Mouse (Mus musculus) stomach, embryonic 14.5 days (tissue): ENCODE data around the gene Xpr1. TPM values are rescaled to one million over a fixed set of nuclear protein-coding genes. Genes with fewer than 3 reads are reported as not detected.

Experiments
- ATAC-seq: fragments of 200-750 bp; cut with Nextera tagmentation; 2 replicates; pipeline ENCODE4 v1.8.0; 2017; ENCODE audit warnings: low read depth, moderate TSS enrichment; ENCODE audit not compliant: insufficient number of reproducible peaks, insufficient read depth, low FRiP score
- H3K27ac ChIP-seq: fragments of 300-500 bp; sonication (generic); 2 replicates; pipeline ENCODE4 v1.5.1; 2014; ENCODE audit warnings: mild to moderate bottlenecking, low read length, moderate library complexity, mixed read lengths
- H3K27me3 ChIP-seq: fragments of 300-500 bp; sonication (generic); 2 replicates; pipeline ENCODE4 v1.6.1; 2014; ENCODE audit warnings: low read length, control low read depth, mixed read lengths; ENCODE audit not compliant: control insufficient read depth, insufficient read depth
- H3K36me3 ChIP-seq: fragments of 300-500 bp; sonication (generic); 2 replicates; pipeline ENCODE4 v1.6.1; 2014; ENCODE audit warnings: mild to moderate bottlenecking, control low read depth, low read length, moderate library complexity, mixed read lengths; ENCODE audit not compliant: control insufficient read depth, insufficient read depth
- H3K4me1 ChIP-seq: fragments of 300-500 bp; sonication (generic); 2 replicates; pipeline ENCODE4 v1.6.1; 2014; ENCODE audit warnings: low read length, control low read depth, mixed read lengths; ENCODE audit not compliant: control insufficient read depth, insufficient read depth
- H3K4me2 ChIP-seq: fragments of 300-500 bp; sonication (generic); replicated peaks from 2 replicates; pipeline ENCODE4 v1.6.1; 2014; ENCODE audit warnings: low read depth, low read length, control low read depth
- H3K4me3 ChIP-seq: fragments of 300-500 bp; sonication (generic); 2 replicates; pipeline ENCODE4 v1.5.1; 2014; ENCODE audit warnings: low read depth, low read length, control low read depth
- H3K9ac ChIP-seq: fragments of 300-500 bp; sonication (generic); replicated peaks from 2 replicates; pipeline ENCODE4 v1.6.1; 2014; ENCODE audit warnings: low read depth, mild to moderate bottlenecking, control low read depth, low read length, moderate library complexity, mixed read lengths
- H3K9me3 ChIP-seq: fragments of 300-500 bp; sonication (generic); 2 replicates; pipeline ENCODE4 v1.6.1; 2016; ENCODE audit warnings: low read depth, low read length, control low read depth; ENCODE audit not compliant: control insufficient read depth
- WGBS: fragments of 180-500 bp; shearing (Covaris S2); extraction: QIAGEN DNeasy Blood & Tissue Kit; methylation state at CpG from one replicate; pipeline ENCODE4 v1.1.7; 2014; 5-methylcytosine and 5-hydroxymethylcytosine counted together
- polyA plus RNA-seq: library from polyadenylated mRNA; unstranded; fragments of >200 nt; fragmentation: Nextera tagmentation; extraction: Ambion mirVana; gene quantifications from 2 replicates; pipeline ENCODE4 v1.2.1, GENCODE M21; 2014

Gene Xpr1
- polyA plus RNA-seq, 1 experiment from 2014 or later: 12.5 TPM

DNA sequence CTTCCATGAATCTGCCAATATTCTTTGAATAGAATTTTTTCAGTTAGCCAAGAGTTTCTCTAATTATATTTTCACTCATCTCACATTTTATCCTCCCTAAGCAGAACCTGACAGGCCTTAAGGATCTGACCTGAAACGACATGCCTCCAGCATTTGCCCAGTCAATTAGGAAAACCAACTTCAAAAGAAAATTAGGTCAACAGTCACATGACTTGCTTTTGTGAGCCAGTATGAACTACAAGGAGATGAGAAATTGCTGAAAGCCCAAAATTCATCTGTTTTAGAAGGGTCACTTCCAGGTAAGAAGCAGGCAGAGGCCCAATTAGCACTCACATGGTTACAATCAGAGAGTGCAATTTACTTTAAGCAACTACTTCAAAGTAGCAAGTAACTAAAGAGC is 44.4 kb downstream of the Xpr1 start:
- Histone ChIP-seq H3K4me1 (no peaks in the 10 kb centered on the region), H3K9ac (no peak overlapping the region), H3K4me3 (no peak overlapping the region), H3K36me3 (no peaks in the 10 kb centered on the region), H3K9me3 (no peaks in the 10 kb centered on the region), H3K27me3 (no peaks in the 10 kb centered on the region), H3K4me2 (no peak overlapping the region), H3K27ac (no peak overlapping the region)
- WGBS: 60% methylated on average over 1 of the region's 1 CpGs
- ATAC-seq: no peak

DNA sequence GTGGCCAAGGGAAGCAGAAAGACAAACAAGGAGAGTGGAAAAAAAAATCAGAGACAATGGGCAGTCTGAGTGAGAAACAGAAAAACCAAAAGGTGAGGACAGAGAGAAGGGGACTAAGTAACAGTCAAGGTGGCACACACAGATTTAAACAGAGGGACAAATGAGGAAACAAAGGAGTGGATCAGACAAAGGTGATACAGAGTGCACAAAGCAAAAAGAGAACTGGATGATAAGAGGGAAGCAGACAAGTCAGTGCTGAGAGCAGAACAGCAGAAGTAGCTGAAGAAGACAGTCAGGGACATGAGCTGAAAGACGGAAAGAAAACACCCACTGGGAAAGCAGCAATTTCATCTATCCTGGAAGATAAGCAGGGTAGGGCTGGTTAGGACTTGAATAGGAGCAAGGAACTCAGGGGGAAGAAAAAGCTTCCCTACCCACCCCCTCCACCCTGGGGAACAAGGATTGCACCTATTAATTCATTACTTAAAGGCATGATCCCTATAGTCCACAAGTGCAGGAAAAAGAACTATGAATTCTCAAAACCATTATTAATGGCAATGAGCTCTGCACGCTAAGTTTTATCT is 47.0 kb downstream of the Xpr1 start:
- no peaks in the 10 kb centered on the region for H3K36me3 ChIP-seq
- H3K9me3 ChIP-seq: no peaks in the 10 kb centered on the region
- H3K27ac ChIP-seq: no peak overlapping the region
- no peak overlapping the region for H3K9ac ChIP-seq
- H3K27me3 ChIP-seq: no peaks in the 10 kb centered on the region
- no peak for ATAC-seq
- no peak overlapping the region for H3K4me2 ChIP-seq
- H3K4me1 ChIP-seq: no peaks in the 10 kb centered on the region
- H3K4me3 ChIP-seq: no peak overlapping the region
- WGBS: 64% methylated on average over 2 of the region's 2 CpGs

GRCm38 (mm10) chr1:155366366-155366765 is 50.8 kb downstream of the Xpr1 start:
- H3K27ac ChIP-seq: no peak overlapping the region
- no peak overlapping the region for H3K4me2 ChIP-seq
- ATAC-seq: no peak
- no peaks in the 10 kb centered on the region for H3K9me3 ChIP-seq
- no peaks in the 10 kb centered on the region for H3K36me3 ChIP-seq
- H3K27me3 ChIP-seq: no peaks in the 10 kb centered on the region
- WGBS: 89% methylated on average over 4 of the region's 4 CpGs
- H3K9ac ChIP-seq: no peak overlapping the region
- H3K4me3 ChIP-seq: no peak overlapping the region
- no peaks in the 10 kb centered on the region for H3K4me1 ChIP-seq

DNA sequence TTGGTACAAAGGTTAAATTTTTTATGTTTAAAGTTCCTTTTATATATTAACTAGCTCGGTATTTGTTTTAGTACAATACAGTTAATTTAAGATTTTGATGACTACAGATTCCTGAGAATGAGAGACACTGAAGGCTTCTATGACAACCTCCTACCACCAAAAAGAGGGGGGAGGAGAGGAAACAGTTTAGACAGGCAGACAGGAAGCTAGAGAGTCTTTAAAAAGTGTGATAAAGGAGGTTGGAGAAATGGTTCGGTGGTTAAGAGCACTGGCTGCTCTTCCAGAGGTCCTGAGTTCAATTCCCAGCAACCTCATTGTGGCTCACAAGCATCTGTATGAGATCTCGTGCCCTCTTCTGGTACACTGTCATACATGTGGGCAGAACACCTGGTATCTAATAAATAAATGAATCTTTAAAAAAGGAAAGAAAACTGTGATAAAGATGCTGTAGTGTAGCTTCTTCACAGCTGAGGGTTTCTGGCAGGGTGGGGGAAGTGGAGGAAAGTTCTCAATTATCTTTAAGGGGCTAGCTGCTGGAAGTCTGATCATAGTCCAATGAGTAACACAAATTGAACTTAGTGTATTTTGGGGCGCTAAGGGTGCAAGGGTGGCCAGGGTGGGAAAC is 55.6 kb downstream of the Xpr1 start:
- WGBS: 86% methylated on average over 4 of the region's 4 CpGs
- H3K4me1 ChIP-seq: no peaks in the 10 kb centered on the region
- H3K36me3 ChIP-seq: no peaks in the 10 kb centered on the region
- ATAC-seq: no peak
- H3K4me2 ChIP-seq: no peak overlapping the region
- H3K9ac ChIP-seq: no peak overlapping the region
- H3K27ac ChIP-seq: no peak overlapping the region
- no peaks in the 10 kb centered on the region for H3K27me3 ChIP-seq
- H3K9me3 ChIP-seq: no peaks in the 10 kb centered on the region
- no peak overlapping the region for H3K4me3 ChIP-seq

DNA sequence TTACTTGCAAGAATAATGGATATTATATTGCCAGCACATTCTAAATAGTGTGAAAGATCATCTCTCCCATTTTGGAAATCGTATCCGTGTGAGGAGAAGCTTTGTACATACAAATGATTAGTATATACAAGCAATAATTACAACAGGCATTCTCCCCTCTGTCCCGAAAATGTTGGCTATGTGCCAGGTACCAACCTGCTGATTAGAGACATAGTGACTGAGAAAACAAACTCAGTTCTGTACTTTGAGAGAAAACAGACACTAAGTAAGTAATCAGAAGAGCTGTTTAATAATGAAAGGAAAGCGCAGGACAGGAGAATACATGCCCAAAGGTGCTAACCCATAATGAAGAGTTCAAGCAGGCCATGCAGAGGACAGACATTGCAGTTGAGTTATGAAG is 64.1 kb downstream of the Xpr1 start:
- Histone ChIP-seq H3K4me3 (no peak overlapping the region), H3K9ac (no peak overlapping the region), H3K9me3 (no peaks in the 10 kb centered on the region), H3K4me1 (no peaks in the 10 kb centered on the region), H3K4me2 (no peak overlapping the region), H3K27me3 (no peaks in the 10 kb centered on the region), H3K27ac (no peak overlapping the region), H3K36me3 (no peaks in the 10 kb centered on the region)
- 68% methylated on average over 4 of the region's 4 CpGs for WGBS
- ATAC-seq: no peak

DNA sequence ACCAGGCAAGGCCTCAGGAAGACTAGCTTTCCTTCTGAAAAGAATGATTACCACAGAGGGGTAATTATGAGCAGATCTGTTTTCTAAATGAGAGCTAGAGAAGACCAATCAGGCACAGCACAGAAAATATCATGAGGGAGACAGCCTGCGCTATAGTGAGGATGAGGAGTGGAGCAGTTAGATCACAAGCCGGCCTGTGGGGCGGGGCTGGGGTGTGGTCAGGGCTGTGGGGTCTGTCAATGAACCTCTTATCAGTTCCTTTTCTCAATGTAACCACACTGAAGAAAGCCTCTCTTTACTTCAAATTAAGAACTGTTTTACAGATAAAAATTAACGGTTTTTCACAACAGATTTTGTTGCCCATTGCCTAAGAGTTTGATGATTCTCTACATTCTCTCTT is 65.7 kb downstream of the Xpr1 start:
- 82% methylated on average over 4 of the region's 4 CpGs for WGBS
- H3K36me3 ChIP-seq: no peaks in the 10 kb centered on the region
- no peaks in the 10 kb centered on the region for H3K27me3 ChIP-seq
- H3K9ac ChIP-seq: no peak overlapping the region
- no peaks in the 10 kb centered on the region for H3K9me3 ChIP-seq
- H3K4me3 ChIP-seq: no peak overlapping the region
- peak; percentile 58; the same call in 1 of the 2 replicates for ATAC-seq
- no peak overlapping the region for H3K27ac ChIP-seq
- no peak overlapping the region for H3K4me2 ChIP-seq
- no peaks in the 10 kb centered on the region for H3K4me1 ChIP-seq

- Histone ChIP-seq H3K36me3 (no peaks in the 10 kb centered on the region), H3K9ac (no peak overlapping the region), H3K27ac (no peak overlapping the region), H3K27me3 (no peaks in the 10 kb centered on the region), H3K4me1 (no peaks in the 10 kb centered on the region), H3K4me2 (no peak overlapping the region), H3K9me3 (no peaks in the 10 kb centered on the region), H3K4me3 (no peak overlapping the region)
- no peak for ATAC-seq
- 87% methylated on average over 3 of the region's 3 CpGs for WGBS
Observed at GRCm38 (mm10) chr1:155348491-155348890, 68.7 kb downstream of the Xpr1 start.

- Histone ChIP-seq H3K4me3 (no peak overlapping the region), H3K36me3 (no peaks in the 10 kb centered on the region), H3K27ac (no peak overlapping the region), H3K4me1 (no peaks in the 10 kb centered on the region), H3K9ac (no peak overlapping the region), H3K27me3 (no peaks in the 10 kb centered on the region), H3K4me2 (no peak overlapping the region), H3K9me3 (no peaks in the 10 kb centered on the region)
- WGBS: 73% methylated on average over 4 of the region's 4 CpGs
- ATAC-seq: no peak
Observed at GRCm38 (mm10) chr1:155347339-155347738, 69.9 kb downstream of the Xpr1 start.

- no peak for ATAC-seq
- Histone ChIP-seq H3K9ac (no peak overlapping the region), H3K4me3 (no peak overlapping the region), H3K27me3 (no peaks in the 10 kb centered on the region), H3K27ac (no peak overlapping the region), H3K4me2 (no peak overlapping the region), H3K9me3 (no peaks in the 10 kb centered on the region), H3K36me3 (no peaks in the 10 kb centered on the region), H3K4me1 (no peaks in the 10 kb centered on the region)
- 87% methylated on average over 2 of the region's 2 CpGs for WGBS
Observed at GRCm38 (mm10) chr1:155344019-155344418, 73.2 kb downstream of the Xpr1 start.
